Mouse (Mus musculus): Measurements from ENCODE around the gene Gm11437.

- TF ChIP-seq CTCF (IDR thresholded peaks at IDR 0.05; ENCODE audit: low read depth, low read length) = no peak
- no peak for TF ChIP-seq POLR2A (IDR thresholded peaks at IDR 0.05; ENCODE audit: extremely low read depth, insufficient read depth, low read length)
Observed at GRCm38 (mm10) chr11:84188530-84188929, 21.3 kb upstream of the Gm11437 start.
